In the genomic region with DNA sequence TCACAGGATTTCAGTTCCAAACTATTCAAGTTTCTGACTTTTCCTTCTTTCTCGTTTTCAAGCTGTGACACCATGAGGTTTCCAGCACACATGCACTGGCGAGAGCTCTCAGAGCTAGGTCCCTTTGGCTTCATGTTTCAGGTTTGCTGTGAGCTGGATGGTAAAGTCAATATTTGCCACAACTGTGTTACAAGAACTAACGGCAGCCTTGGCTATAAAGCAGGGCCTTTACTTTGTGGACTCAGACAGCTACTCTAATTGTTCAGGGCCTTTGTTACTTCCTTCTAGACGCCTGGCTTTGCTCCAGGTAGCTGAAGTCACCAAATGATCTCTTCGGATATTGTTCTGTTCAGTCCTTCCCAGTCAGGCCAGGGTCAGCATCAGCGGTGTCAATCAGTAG, we compare ENCODE assay signal across 1 mouse cellular context.
TF ChIP-seq lines count a peak whose summit lies in the region.

No protein-coding gene starts in this region.

TF ChIP-seq in MEL, 35 proteins besides CTCF, POLR2A, EP300 and RAD21:
- TF ChIP-seq MAFK (IDR thresholded peaks at IDR 0.05; ENCODE audit: borderline replicate concordance, low read depth, low read length), result no peak
- no peak for TF ChIP-seq HCFC1 (IDR thresholded peaks at IDR 0.05; ENCODE audit: low read depth, low read length)
- no peak for TF ChIP-seq NRF1 (IDR thresholded peaks at IDR 0.05; ENCODE audit: insufficient read depth, low read depth, low read length, poor library complexity, severe bottlenecking)
- TF ChIP-seq ZMIZ1 (IDR thresholded peaks at IDR 0.05; ENCODE audit: low read depth, low read length), result no peak
- TF ChIP-seq MYC (IDR thresholded peaks at IDR 0.05; ENCODE audit: low read depth, low read length), result no peak
- no peak for TF ChIP-seq USF1 (IDR thresholded peaks at IDR 0.05; ENCODE audit: low read depth, low read length)
- no peak for TF ChIP-seq GATA1 (IDR thresholded peaks at IDR 0.05; ENCODE audit: low read depth, low read length)
- TF ChIP-seq GABPA (IDR thresholded peaks at IDR 0.05; ENCODE audit: low read depth, low read length), result no peak
- TF ChIP-seq RCOR1 (IDR thresholded peaks at IDR 0.05; ENCODE audit: low read depth, low read length), result no peak
- TF ChIP-seq POLR2AphosphoS5 (IDR thresholded peaks at IDR 0.05; ENCODE audit: borderline replicate concordance, low read depth, low read length), result no peak
- TF ChIP-seq TBP (IDR thresholded peaks at IDR 0.05; ENCODE audit: low read depth, low read length), result no peak
- TF ChIP-seq KAT2A (conservative IDR thresholded peaks at IDR 0.05; ENCODE audit: low read depth, low read length), result no peak
- TF ChIP-seq MAZ (IDR thresholded peaks at IDR 0.05; ENCODE audit: low read depth, low read length), result no peak
- TF ChIP-seq ZNF384 (IDR thresholded peaks at IDR 0.05; ENCODE audit: low read depth, low read length), result no peak
- TF ChIP-seq POLR2AphosphoS2 (IDR thresholded peaks at IDR 0.05; ENCODE audit: low read length), result no peak
- TF ChIP-seq ZC3H11A (IDR thresholded peaks at IDR 0.05; ENCODE audit: low read depth, low read length), result no peak
- TF ChIP-seq MYB (IDR thresholded peaks at IDR 0.05; ENCODE audit: low read depth, low read length), result no peak
